In the genomic region with DNA sequence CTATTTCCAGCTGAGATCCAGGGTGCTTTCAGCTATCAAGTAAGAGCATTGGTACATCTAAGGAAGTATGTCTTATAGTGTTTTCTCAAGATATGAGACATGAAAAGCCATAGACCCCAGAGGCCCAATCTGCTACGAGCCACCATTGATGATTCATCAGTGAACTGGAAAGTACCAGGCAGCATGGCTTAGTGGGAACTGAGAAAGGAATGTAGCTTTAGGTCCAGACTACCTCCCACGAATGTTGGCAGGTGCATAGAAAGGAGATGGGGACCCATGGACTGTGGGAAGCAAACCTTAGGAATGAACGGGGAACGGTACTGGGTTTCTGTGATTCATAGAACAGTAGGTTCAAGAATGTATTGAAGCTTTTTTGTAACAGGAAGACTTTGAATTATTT, we compare ENCODE assay signal across 12 mouse cellular contexts. TPM values are rescaled to one million over a fixed set of nuclear protein-coding genes. Genes with fewer than 3 reads are reported as not detected.
"Had no signal": no experiment of that assay in that cellular context is flagged by ENCODE, and none has a peak within 500 bp of the region (broad histone marks: within the 10 kb centered on the region; RNA-seq: fewer than 3 reads in every experiment).

No protein-coding gene starts in this region.

- DNase-seq: kidney, postnatal 25 days; left cerebral cortex, postnatal 4 days; lung, adult 18-20 months; right cerebral cortex, postnatal 4 days; spleen, adult 18-20 months; thymus, adult 18-20 months; thymus, postnatal 14 days had no signal

- H3K4me2 ChIP-seq: limb, embryonic 13.5 days; midbrain, embryonic 13.5 days; neural tube, embryonic 12.5 days had no signal

- H3K4me3 ChIP-seq: limb, embryonic 13.5 days; midbrain, embryonic 13.5 days; neural tube, embryonic 12.5 days had no signal

- H3K27ac ChIP-seq: limb, embryonic 13.5 days; liver, embryonic 14.5 days; midbrain, embryonic 13.5 days; neural tube, embryonic 12.5 days had no signal

- H3K9ac ChIP-seq: limb, embryonic 13.5 days; liver, embryonic 14.5 days; midbrain, embryonic 13.5 days; neural tube, embryonic 12.5 days had no signal

- H3K27me3 ChIP-seq: limb, embryonic 13.5 days; neural tube, embryonic 12.5 days had no signal

- ATAC-seq: midbrain, embryonic 13.5 days had no signal

- H3K9me3 ChIP-seq: limb, embryonic 13.5 days; midbrain, embryonic 13.5 days; neural tube, embryonic 12.5 days had no signal

- H3K36me3 ChIP-seq: limb, embryonic 13.5 days; midbrain, embryonic 13.5 days; neural tube, embryonic 12.5 days had no signal

RNA-seq across cellular contexts. Expression of gene Ccdc141, which starts 4.1 kb away (rescaled TPM):
- total RNA-seq: neutrophil, adult 5-6 weeks had no signal
